Mouse (Mus musculus) macrophage (primary cell): ENCODE results near the gene Ly6g6c. TPM values are rescaled to one million over a fixed set of nuclear protein-coding genes. Genes with fewer than 3 reads are reported as not detected.

Experiments
- H3K27ac ChIP-seq: fragments of 350-480 bp; formaldehyde crosslinking; 2 replicates; pipeline ENCODE4 v1.9.0; 2021
- H3K36me3 ChIP-seq: fragments of 350-480 bp; formaldehyde crosslinking; 2 replicates; pipeline ENCODE4 v1.9.0; 2021; ENCODE audit errors: inconsistent target
- H3K4me3 ChIP-seq: fragments of 350-480 bp; formaldehyde crosslinking; 2 replicates; pipeline ENCODE4 v1.9.0; 2021; ENCODE audit errors: inconsistent target
- H3K79me2 ChIP-seq: fragments of 350-480 bp; formaldehyde crosslinking; 2 replicates; pipeline ENCODE4 v1.9.0; 2021; ENCODE audit errors: inconsistent target
- WGBS: methylation state at CpG from one replicate; pipeline ENCODE4 v1.1.7; 2026; ENCODE audit warnings: inconsistent platforms; ENCODE audit not compliant: missing documents; 5-methylcytosine and 5-hydroxymethylcytosine counted together
- polyA plus RNA-seq: library from polyadenylated mRNA; stranded (reverse); fragments of 250-400 nt; gene quantifications from 3 replicates; pipeline ENCODE4 v1.2.4, GENCODE M21; 2018; ENCODE audit warnings: inconsistent platforms
- total RNA-seq, 78 experiments: library from RNA; depleted of rRNA; stranded (reverse); fragments of 250-400 nt; gene quantifications; 1 replicate in 9 of 78; 2 replicates in 24 of 78; 3 replicates in 43 of 78; 4 replicates in 2 of 78; pipeline ENCODE4 v1.2.4; 2018; ENCODE audit warnings: inconsistent platforms in 56 of 78

Gene Ly6g6c
- total RNA-seq (2018; cell fraction: chromatin; rRNA removed): not detected
- total RNA-seq (2018; cell fraction: cytosol; rRNA removed): not detected
- 1 to 10 TPM in 1 of 26 experiments, not detected in 25; 1.6 TPM for total RNA-seq (2018; cell fraction: nucleus; rRNA removed)
- not detected in 3 replicates for polyA plus RNA-seq

DNA sequence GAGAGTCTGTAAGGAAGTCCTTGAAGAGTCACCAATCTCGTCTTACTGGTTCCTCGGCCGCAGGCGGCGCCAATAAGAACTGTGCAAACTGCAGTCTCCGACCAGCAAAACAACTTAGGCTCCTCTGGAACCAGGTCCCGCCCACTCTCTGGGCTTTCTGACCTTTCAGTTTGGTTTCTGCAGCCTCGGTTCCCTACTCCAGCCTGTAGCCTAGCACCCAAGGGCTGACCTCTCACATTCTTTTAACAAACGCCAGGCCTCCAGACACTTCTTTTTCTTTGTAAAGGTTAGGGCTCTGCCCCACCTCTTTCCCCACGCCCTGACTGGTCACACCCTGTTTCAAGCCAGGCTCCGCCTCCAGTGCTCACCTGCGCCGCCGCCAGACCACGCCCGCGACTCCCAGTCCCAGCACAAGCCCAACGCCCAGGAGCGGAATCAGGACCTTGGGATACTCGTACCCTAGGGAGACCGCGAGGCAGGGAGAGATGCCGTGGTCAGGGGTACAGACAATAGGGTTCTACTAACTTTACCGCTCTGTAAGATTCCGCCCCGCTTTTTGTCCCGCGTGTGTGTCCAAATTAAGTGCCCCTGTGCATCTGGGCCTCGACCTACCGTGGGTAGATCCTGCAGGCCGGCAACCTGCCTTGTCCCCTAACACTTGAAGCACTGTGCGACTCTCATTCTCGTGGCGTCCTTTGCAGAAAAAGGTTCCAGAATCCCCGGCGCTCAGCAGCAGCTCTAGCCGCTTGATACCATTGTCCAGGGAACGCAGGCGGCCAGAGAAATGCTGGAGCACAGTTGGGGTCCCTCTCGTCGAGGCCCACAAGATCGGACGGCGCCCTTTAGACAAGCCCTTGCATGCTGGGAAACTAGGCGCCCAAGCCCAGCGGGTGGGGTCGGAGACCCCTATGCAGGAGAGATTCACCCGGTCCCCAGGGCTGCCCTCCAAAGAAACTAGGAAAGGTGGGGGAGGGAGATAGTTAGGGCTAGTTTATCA lies at the start of gene Ly6g6c:
Gene Ly6g6c (plus strand): TSS at position 438 of the 997 bp plus-strand sequence.
- Histone ChIP-seq H3K79me2 (no peaks in the 10 kb centered on the region), H3K27ac (no peak within 1 kb of the TSS), H3K36me3 (no peaks in the 10 kb centered on the region), H3K4me3 (peak within 1 kb of the TSS; percentile 10; the same call in 1 of the 2 replicates)
- WGBS: 4% methylated on average over 47 of the region's 48 CpGs

DNA sequence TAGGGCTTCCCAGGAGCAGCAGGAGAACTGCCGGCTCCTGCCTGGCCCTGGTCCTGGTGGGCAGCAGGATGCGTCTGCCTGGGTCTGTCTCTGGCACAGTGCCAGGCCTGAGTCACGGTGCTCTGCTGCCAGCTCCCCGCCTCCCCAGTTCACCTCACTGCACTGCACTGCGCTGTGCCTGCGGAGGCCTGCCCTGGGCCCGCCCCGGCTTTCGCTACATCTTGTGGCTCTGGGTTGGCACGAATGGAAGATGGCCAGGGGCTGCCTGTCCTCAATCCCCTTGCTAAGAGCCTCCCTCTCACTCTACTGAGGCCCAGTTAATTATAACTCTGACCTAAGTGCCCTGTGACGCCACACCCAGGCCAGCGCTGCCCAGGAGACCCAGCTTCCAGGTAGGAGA lies 48.8 kb upstream of the Ly6g6c start, which contains the start of gene Vwa7:
Gene Vwa7 (plus strand): TSS at position 204 of the 400 bp plus-strand sequence.
- H3K4me3 ChIP-seq: no peak within 1 kb of the TSS
- 71% methylated on average over 12 of the region's 12 CpGs for WGBS
- no peaks in the 10 kb centered on the region for H3K79me2 ChIP-seq
- no peak within 1 kb of the TSS for H3K27ac ChIP-seq
- peaks cover 39% of the 10 kb centered on the region for H3K36me3 ChIP-seq

DNA sequence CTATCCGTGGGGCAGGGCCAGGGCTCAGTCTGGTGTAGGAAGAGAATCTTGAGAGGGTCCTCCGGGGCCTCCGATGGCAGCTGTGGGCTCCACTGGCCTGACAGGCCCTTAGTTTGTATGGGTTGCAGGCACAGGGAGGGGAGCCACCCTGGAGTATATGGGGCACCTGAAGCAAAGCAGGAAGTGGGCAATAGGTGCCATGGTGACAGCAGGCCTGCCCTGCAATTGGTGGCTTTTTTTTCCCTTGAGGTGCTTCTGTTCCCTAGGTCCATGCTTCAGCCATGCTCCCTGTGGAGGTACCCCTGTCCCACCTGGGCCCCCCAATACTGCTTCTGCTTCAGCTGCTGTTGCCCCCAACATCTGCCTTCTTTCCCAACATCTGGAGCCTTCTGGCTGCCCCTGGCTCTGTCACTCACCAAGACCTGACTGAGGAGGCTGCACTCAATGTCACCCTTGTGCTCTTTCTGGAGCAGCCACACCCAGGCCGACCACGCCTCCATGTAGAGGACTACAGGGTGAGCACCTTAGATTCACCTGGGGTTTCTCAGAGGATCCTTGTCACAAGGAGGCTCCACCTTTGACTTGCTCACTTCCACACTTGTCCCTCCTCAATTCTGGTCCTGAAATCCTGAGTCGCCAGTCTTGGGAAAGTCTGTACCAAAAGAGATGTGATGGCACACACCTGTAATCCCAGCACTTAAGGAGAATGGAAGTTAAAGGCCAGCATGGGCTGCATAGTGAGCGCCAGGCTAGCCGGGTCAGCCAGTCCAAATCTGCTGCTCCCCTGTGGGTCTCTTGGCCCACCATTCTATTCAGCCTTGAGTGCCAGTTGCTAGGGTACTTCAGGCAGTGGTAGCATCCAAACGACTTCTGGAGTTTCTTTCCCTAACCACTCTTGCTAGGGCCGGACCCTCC lies 48.1 kb upstream of the Ly6g6c start:
- Histone ChIP-seq H3K36me3 (peaks cover 32% of the 10 kb centered on the region; the same call in 1 of the 2 replicates), H3K27ac (no peak overlapping the region), H3K4me3 (no peak overlapping the region), H3K79me2 (no peaks in the 10 kb centered on the region)
- WGBS: 73% methylated on average over 10 of the region's 10 CpGs

DNA sequence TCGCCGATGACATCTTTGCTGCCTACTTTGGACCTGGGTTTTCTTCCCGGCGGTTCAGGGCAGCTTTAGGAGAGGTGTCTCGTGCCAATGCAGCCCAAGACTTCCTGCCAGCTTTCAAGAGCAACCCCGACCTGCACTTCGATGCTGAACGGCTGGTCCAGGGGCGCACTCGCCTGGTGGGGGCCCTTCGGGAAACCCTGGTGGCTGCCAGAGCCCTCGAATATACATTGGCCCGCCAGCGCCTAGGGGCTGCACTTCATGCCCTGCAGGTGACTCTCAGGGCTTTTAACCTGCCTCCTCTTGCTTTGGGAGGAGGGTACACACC lies 47.5 kb upstream of the Ly6g6c start:
- Histone ChIP-seq H3K27ac (no peak overlapping the region), H3K4me3 (no peak overlapping the region), H3K36me3 (peaks cover 26% of the 10 kb centered on the region; the same call in 1 of the 2 replicates), H3K79me2 (no peaks in the 10 kb centered on the region)
- WGBS: 67% methylated on average over 14 of the region's 14 CpGs

DNA sequence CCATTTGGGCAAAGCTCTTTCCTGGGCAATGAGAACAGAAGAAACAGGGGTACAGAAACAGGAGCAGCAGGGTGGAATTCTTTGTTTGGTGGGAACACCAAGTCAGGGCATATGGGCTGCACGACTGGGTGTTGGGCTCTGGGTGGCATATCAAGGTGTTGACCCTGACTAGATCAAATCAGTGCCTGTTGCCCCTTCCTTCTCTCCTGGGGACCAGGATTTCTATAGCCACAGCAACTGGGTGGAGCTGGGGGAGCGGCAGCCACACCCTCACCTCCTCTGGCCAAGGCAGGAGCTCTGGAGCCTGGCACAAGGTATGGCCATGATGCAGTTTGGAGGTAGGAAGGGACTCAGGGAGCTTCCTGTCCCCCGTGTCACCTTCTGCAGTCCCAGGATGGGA lies 47.0 kb upstream of the Ly6g6c start:
- Histone ChIP-seq H3K36me3 (peaks cover 21% of the 10 kb centered on the region; the same call in 1 of the 2 replicates), H3K79me2 (no peaks in the 10 kb centered on the region), H3K4me3 (no peak overlapping the region), H3K27ac (no peak overlapping the region)
- WGBS: 98% methylated on average over 3 of the region's 3 CpGs

DNA sequence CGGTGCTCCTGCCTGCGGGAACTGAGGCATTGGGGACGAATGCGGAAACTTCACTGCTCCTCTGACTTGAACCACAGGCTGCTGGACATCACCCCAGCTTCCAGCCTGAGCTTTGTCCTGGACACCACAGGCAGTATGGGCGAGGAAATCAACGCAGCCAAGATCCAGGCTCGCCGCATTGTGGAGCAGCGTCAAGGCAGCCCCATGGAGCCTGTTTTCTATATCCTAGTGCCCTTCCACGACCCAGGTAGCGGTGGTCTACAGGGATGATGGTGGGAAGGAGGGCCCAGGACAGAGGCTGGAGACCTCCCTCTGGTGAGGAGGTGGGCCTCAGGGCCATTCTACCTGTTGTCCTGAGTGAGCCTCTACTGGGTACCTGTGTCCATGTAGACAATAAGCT lies 45.3 kb upstream of the Ly6g6c start:
- WGBS: 97% methylated on average over 11 of the region's 11 CpGs
- Histone ChIP-seq H3K27ac (no peak overlapping the region), H3K36me3 (peaks cover 5% of the 10 kb centered on the region; the same call in 1 of the 2 replicates), H3K79me2 (no peaks in the 10 kb centered on the region), H3K4me3 (no peak overlapping the region)

DNA sequence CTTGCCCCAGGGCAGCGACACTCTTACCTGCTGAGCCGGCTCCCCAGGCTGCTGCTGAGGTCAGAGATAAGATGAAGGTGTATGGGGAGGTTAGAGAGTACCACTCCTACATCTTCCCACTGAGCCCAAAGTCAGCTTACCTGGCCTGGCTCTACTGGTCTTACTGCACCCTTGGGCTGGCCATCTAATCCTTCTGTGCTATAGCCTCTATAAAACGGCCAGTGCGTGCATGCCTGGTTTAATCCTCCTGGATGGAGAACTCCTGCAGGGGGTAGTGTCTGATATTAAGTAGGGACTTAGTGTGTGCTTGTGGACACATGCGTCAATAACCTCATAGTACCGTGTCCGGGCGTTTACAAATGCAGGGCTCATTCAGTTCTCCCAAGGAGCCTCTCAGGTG lies 44.6 kb upstream of the Ly6g6c start:
- no peaks in the 10 kb centered on the region for H3K79me2 ChIP-seq
- no peaks in the 10 kb centered on the region for H3K36me3 ChIP-seq
- H3K4me3 ChIP-seq: no peak overlapping the region
- 99% methylated on average over 8 of the region's 8 CpGs for WGBS
- no peak overlapping the region for H3K27ac ChIP-seq

DNA sequence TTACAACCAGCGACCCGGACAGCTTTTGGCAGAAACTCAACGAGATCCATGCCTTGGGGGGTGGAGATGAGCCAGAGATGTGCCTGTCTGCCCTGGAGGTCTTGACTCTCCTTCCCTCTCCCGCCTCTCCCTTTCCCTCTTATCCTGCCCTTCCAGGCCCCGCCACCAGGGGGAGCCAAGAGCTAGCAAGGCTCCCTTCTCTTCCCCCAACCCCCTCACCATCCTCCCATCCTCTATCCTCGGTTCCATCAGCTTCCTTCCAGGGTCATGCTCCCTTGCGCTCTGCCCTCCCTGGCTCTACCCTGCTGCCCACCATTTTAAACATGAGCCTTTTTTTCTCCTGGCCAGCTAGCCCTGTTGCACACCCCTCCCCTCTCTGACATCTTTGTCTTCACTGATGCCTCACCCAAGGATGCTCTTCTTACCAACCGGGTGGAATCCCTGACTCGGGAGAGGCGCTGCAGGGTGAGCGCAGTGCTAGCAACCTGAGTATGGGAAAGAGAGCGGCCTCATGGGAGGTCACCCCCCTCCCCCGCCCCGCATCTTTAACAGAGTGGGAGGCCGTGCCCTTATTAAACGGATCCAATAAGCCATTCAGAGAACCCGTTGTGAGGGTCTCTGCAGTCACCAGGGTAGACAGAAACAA lies 43.9 kb upstream of the Ly6g6c start:
- H3K4me3 ChIP-seq: no peak overlapping the region
- H3K79me2 ChIP-seq: no peaks in the 10 kb centered on the region
- no peaks in the 10 kb centered on the region for H3K36me3 ChIP-seq
- 28% methylated on average over 17 of the region's 17 CpGs for WGBS
- H3K27ac ChIP-seq: no peak overlapping the region

DNA sequence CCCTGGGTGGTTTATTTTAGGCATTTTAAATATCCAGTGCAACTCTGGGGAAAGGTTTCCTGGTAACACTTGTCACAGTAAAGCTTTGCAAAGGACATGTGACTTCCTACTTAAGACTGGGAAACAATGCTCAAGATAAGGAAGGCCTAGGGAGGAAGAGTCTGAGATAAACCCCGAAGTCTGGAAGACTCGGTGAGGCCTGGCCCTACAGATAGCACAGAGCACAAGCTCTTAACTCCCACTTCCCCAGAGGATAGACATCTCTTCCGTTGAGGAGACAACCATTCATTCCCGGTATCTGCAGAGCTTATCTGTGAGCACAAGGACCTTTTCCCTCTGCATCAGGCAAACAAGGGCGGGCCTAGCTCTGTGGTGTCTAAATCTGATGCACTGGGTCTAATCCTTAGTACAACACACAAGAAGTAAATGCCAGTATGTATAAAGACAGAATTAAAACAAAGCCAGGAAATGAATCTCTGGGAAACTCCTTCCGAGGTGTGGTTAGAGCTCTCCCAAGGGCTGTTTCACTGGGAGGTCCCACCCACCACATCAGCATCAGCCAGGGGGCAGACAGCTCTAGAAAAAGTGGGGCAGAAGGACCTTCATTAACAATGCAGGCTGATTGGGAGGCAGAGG lies 43.2 kb upstream of the Ly6g6c start:
- WGBS: 66% methylated on average over 6 of the region's 6 CpGs
- no peak overlapping the region for H3K27ac ChIP-seq
- no peak overlapping the region for H3K4me3 ChIP-seq
- H3K79me2 ChIP-seq: no peaks in the 10 kb centered on the region
- no peaks in the 10 kb centered on the region for H3K36me3 ChIP-seq

DNA sequence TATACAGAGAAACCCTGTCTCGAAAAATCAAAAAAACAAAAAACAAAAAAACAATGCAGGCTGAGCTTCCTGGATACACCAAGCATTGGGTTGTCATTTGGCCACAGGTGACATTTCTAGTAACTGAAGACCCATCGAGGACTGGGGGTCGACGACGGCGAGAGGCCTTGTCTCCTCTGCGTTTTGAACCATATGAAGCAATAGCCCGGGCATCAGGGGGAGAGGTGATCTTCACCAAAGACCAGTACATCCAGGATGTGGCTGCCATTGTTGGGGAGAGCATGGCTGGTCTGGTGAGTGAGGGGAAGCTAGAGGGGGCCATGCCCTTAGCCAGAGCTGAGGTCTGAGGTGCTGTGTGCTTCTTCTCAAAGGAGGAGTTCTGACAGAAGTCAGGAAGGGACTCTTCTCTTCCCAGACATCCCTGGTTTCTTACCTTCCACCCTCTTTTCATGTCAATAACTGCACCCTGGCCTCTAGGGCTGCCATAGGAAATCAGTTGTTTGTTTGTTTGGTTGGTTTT lies 42.6 kb upstream of the Ly6g6c start:
- Histone ChIP-seq H3K79me2 (no peaks in the 10 kb centered on the region), H3K4me3 (no peak overlapping the region), H3K27ac (no peak overlapping the region), H3K36me3 (no peaks in the 10 kb centered on the region)
- 97% methylated on average over 8 of the region's 8 CpGs for WGBS

DNA sequence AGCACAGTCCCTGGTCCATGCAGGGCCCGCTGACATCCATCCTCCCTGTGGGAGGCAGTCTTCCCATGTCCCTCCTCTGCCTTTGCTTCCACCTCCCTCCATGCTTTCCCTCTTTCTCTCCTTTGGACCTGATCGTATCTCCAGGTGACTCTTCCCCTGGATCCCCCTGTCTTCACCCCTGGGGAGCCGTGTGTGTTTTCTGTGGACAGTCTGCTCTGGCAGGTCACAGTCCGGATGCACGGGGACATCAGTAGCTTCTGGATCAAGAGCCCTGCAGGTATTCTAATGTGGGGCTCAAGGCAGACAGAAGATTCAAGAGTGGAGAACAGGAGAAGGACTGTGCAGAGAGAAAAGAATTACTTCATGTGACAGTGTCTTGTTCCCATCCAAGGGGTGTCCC lies 42.0 kb upstream of the Ly6g6c start:
- Histone ChIP-seq H3K36me3 (no peaks in the 10 kb centered on the region), H3K27ac (0 out of 2 replicates have a peak overlapping the region, but pooled peaks have one; percentile 7), H3K79me2 (no peaks in the 10 kb centered on the region), H3K4me3 (no peak overlapping the region)
- WGBS: 95% methylated on average over 5 of the region's 5 CpGs

DNA sequence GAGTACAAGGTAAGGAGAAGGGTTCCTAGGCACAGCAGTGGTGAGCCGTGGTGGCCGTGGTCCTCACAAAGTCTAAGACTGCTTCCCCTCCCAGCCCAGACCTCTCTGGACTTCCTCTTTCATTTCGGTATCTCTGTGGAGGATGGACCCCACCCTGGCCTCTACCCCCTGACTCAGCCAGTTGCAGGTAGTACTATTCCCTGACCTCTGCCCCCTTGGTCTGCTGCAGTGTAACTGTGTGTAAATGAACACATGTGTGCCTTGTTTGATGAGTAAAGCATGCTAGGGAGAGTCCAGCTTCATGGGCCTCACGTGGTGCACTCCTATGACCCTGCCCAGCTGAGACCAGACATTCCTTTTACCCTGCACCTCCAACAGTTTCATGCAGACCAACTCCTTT lies 41.4 kb upstream of the Ly6g6c start:
- no peaks in the 10 kb centered on the region for H3K79me2 ChIP-seq
- H3K27ac ChIP-seq: 0 out of 2 replicates have a peak overlapping the region, but pooled peaks have one; percentile 7
- no peak overlapping the region for H3K4me3 ChIP-seq
- no peaks in the 10 kb centered on the region for H3K36me3 ChIP-seq
- 14% methylated on average over 4 of the region's 4 CpGs for whole genome bisulfite sequencing

DNA sequence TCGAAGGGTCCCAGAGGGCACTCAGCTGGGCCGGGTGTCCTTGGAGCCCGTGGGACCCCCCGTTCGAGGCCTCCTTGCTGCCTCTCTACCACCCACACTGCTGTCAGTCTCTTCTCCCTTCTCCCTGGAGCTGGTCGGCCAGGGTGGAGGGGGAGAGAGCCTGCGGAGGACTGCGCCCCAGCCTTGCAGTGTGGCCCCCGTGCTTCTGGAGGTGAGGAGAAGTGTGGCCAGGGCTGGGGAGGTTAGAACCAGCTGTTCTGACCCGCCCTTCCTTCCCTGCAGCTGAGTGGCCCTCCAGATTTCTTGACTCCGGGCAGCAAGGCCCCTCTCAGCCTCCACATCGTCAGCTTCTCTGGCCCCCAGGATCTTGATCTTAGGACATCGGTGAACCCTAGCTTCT lies 40.9 kb upstream of the Ly6g6c start:
- Histone ChIP-seq H3K79me2 (no peaks in the 10 kb centered on the region), H3K36me3 (no peaks in the 10 kb centered on the region), H3K27ac (0 out of 2 replicates have a peak overlapping the region, but pooled peaks have one; percentile 7), H3K4me3 (no peak overlapping the region)
- 68% methylated on average over 11 of the region's 13 CpGs for whole genome bisulfite sequencing
